Mouse (Mus musculus) cortical plate, adult 2 months (tissue): ENCODE measurements around the gene Slc2a12.

Source experiments
- CTCF ChIP-seq: fragments of 200-500 bp; IDR thresholded peaks from 2 replicates; pipeline ENCODE4 v1.5.1; 2011; ENCODE audit warnings: mild to moderate bottlenecking, control low read depth, low read length; ENCODE audit not compliant: insufficient read depth; ENCODE audit errors: extremely low read depth
- POLR2A ChIP-seq: fragments of 200-500 bp; IDR thresholded peaks from 2 replicates; pipeline ENCODE4 v1.6.1; 2011; ENCODE audit warnings: mild to moderate bottlenecking, low read length, control low read depth; ENCODE audit not compliant: insufficient read depth; ENCODE audit errors: extremely low read depth

DNA sequence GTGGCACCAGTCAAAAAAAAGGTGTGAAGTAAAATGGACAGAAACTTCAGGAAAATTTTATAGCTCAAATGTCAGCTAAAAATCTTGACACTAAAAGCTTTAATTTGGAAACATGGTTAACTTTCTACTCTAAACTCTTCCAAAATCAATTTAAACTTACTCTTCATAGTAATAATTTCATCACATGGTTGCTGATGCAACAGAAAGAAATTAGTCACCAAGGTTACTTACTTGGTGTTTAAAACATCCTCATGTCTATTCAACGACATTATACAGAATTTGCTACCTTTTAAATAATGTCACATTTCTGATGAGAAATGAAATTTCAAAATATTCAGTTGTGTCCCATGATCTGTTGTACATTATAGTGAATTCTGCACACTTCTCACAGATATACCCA lies 83.4 kb downstream of the Slc2a12 start:
- TF ChIP-seq POLR2A (no peak), CTCF (no peak)
